Mouse (Mus musculus) liver (tissue): ENCODE data around the gene Gpd2.

Source experiments
- DNase-seq: peaks from one replicate; pipeline ENCODE4 v3.0.0-alpha.2; 2020; ENCODE audit warnings: mixed read lengths

Gene Gpd2

DNA sequence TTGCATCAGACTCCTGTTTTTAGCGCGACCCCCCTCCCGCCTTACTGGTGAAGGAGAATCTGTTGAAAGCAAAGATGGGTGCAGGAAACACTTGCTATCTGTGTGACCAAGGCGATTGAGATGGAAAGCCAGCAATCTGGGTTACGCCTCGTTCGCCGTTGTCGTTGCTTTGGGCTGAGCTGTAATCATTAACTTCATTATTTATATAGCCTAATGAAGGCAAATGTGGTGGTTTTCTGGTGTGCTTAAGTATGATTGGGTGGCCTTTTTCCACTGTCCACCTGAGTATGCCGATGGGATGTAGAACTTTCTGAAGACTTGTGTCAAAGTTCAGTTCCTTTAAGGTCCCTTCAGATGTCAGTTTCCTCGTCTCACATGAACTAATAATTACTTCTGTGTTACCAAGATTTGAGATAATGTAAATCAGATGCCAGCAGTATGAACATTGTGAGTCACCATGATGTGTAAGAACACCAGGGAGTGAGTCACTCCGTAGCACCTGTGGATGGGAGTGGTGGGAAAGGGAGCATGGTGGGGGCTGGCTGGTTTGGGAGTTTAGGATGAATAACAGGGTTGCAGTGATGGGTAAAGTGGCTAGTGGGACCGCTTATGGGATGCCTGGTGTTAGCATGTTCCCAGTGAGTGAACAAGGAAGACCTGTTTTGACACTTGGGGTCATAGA, 14.3 kb downstream of the Gpd2 start:
- DNase-seq = no peak

DNA sequence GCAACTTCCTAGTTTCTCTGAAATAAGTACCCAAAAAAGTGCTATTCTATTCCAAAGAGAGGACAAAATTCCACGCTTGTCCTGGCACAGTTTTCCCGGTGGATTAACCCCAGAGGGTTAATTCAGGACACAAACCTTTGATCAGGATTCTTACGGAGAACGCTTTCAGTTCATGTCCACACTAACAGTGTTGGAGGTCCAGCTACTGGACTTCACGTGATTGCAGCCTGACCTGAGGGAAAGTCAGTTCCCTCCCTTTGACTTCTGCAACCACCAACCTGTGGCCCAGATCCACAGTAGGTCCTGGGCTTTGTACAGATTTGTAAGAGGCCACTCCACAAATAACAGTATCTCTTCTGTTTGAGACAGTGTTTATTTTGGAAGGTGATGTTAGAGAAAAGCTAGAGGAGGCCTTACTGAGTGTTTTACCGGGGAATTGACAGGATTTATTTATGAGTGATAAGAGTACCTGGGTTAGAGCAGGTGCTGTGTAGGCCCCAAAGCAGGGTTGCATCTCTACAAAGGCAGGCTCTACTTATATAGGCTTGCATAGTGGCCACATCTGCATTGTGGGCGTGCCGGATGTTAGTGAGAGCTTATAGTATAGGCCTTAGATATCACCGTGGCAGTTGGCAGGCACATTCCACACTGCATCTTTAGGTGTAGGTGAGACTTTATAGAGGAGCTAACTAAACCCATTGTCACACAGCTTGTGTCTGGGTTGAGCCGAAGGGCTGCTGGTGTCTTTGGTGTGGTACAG, 15.3 kb downstream of the Gpd2 start:
- DNase-seq = no peak

DNA sequence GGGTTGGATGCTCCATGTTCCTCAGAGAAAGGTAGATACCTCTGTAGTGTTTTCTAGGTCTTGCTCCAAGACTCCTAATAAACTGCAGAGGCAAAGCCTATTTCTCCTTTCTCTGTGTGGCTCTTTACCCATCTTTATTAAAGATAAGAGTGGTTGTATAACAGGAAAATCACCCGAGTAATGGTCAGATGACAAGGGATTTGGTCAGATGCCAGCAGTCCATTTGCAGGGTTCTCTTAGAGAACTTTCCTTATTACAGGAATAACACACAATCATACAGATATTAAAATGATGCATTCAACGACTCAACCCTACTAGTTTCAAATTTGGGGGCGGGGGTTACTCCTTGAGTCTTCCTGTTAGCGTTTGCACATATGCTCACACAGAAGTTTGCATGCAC, 16.8 kb downstream of the Gpd2 start:
- no peak for DNase-seq

DNA sequence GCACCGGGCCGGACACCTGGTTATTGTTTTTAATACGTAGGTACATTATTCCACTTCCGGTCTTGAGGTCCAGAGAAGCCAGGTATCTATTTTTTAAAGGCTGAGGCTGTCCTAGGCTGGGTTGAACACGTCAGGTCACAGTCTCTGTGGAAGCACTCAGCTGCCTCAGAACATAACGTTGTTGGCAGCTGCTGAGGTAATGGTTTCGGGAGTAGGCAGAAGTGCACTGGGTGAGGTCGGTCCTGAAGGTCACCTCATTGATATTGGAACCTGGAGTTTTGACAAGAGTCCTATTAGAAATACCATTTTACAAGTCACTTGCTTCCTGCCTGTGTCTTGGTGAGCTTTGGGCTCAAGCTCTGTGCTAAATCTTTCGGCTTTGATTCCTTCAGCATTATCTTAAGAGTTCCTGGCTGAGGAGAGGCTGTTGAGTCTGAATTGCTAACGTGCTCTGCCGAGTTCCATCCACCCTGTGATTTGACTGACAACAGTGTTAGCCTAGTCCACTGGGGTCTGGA, 17.8 kb downstream of the Gpd2 start:
- no peak for DNase-seq

DNA sequence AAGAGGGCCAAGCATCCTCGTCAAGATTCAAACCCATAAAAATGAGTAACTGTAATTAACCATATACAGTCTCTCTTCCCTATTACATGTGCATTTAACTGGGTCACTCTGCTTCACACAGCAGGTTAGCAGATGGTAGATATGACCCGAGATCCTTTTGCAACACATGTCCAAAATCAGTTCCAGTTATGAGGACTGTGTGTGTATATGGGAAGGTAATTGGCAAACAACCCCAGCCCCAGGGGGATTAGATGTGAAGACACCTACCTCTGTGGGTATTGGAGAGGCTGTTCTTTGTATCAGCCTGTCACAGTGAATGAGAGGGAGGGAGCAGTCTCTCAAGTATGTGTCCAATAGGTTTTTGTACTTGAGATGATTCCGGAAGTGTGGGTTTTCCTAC, 18.4 kb downstream of the Gpd2 start:
- no peak for DNase-seq

DNA sequence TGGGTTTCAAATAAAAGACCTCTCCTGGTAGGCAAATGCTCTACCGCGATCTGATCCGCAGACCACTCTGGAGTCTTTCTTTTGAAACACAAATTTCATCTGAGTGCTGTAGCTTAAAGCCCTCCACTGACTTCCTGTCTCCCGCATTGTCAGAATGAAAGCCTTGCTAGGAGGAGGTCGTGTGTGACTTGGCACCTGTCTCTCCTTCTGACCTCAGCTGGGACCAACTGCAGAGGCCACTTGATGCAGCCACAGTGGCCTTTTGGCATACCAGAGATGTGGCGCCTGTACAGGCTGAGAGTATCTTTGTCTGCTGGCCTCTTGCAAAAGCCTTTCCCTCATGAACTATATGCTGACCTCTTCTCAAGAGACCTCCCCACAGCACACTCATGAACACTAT, 19.0 kb downstream of the Gpd2 start:
- DNase-seq = no peak

DNA sequence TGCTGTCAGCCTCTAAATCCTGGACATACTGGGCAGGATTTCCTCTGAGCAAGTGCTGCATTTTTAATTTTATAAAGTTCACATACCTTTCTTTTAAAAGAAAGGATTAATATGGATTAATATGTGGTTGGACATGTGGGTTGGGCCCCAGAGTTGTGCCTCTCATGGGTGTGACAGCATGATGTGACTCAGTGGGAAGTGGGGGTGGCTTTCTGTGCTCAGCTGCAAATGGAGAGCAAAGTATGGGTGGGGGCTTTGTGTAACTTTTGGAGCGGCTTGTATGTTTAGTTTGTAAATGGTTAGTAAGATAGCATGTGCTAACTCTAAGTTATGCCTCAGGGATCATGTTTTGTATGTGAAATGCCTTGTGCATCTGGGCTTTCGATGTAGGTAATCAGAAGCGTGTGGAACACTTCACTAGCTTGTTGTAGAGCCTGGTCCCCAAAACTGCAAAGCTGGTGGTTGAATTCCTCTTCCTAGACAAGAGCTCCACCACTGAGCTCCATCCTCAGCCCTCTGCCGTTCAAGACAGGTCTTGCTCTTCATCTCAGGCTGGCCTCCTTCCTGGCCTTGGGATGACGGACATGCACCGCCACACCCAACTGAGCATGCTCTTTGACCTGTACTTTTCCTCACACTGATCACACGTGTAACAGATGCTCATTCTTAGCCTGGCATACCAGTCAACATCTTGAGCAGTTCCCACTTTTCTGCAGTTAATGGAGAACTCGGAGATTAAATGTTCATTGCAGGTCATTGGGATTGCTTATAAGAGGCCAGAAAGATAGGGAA, 24.0 kb downstream of the Gpd2 start:
- DNase-seq = no peak

DNA sequence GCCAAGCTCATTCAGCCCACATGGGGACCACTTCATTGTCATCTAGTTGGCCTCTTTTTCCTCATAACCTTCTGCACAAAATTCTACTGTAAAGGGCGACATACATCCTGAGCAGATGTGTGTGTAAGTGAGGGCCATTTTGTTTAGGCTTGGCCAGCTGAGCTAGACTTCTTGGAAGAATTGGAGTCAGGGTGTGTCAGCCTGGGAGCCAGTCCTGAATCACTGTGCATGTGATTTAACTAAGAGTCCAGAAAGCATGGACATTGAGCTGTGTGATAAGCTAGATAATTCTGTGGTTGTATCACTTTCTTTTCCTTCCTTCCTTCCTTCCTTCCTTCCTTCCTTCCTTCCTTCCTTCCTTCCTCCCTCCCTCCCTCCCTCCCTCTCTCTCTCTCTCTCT, 26.0 kb downstream of the Gpd2 start:
- DNase-seq = no peak

DNA sequence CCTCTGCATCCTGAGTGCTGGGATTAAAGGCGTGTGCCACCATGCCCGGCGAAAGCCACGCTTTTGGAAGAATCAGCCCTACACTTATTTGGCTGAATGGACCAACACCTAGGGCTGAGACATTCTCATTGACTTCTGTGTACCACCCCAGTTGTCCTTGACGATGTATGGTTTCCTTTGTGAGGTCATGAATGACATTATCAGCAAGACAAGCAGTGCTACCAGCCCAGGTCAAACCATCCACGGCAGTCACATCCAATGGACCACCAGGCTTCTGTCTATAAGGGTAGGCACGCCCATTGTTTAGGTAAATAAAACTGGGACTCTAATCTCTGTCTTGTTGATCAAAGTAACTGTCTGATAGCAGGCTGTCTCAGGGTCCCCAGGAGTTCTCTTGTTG, 27.5 kb downstream of the Gpd2 start:
- no peak for DNase-seq

DNA sequence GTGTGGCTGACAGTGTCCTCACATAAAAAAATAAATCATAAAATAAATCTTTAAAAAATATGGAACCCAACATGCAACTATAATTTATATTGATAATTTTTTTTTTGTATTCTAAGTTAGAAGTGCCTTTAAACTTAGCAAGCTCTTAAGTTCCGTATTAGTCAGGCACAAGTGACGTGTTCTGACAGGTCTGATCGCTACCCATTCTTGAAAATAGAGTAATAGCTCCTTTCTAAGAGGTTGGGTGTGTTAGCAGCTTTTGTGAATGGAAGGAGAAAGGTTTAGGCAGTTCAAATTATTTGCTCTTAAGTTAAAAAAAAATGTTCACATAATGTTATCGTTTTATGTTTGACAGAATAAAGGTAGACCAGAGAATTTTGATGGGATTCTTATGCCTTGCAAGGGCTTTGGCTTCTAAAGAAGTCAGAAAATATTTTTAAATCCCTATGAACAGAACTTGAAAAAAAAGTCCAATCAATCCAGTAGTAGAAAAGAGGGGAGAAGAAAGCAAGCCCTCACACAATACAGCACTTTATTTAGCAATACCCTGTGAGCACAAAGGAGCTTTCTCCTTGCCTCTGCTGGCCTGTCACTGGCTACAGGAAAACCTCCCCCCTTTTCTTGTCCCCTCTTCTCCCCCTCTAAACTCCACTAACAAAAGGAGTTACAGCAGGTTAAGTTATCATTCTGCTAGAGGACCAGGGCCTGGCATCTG, 29.4 kb downstream of the Gpd2 start:
- DNase-seq = no peak

DNA sequence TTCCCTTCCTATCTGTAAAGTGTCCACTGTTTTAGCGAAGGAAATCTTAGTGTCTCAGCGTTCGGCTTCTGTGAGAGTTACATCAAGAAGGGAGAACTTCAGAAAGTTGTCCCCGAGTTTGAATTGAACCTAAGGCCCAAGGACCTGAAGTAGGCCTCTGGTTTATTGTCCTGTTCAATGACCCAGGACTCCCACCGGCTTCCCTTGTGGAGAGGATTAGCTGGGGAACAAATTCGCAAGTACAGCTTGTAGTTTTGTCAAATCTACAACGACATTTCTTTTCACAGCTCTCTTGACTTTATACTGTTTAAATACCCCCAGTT, 29.9 kb downstream of the Gpd2 start:
- DNase-seq = no peak

DNA sequence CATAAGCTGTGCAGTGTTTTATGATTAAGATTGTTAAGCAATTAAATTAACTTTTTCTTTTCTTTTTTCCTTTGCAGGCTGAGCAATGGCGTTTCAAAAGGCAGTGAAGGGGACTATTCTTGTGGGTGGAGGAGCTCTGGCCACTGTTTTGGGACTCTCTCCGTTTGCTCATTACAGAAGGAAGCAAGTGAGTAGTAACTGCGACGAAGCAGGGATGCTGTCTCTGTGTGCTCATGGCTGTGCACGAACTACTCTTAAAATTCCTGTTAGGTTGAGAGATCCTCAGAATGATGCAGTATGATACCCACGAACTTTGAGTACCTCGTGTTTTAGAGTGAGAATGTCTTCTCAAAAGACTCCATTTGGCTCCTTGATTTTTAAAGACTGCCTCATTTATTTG, 30.5 kb downstream of the Gpd2 start:
- DNase-seq = no peak

DNA sequence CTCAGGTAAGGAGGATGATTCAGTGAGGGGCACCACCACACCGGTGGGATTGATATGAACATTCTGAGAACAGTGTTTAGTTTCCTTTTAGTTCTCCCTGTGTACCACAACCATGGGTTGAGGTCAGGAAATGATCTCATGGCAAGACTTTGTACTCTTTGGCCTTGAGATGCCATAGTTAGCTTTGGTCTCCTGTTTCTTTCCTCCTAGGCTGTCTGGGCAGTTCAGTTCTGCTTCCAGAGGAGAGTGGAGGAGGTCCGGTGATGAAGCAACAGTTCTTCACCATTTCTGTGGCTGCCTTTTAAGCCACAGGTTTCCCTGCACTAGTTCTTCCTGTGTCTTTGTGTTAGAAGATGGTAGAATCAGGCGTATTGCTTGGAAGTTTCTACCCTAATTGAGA, 31.4 kb downstream of the Gpd2 start:
- no peak for DNase-seq

DNA sequence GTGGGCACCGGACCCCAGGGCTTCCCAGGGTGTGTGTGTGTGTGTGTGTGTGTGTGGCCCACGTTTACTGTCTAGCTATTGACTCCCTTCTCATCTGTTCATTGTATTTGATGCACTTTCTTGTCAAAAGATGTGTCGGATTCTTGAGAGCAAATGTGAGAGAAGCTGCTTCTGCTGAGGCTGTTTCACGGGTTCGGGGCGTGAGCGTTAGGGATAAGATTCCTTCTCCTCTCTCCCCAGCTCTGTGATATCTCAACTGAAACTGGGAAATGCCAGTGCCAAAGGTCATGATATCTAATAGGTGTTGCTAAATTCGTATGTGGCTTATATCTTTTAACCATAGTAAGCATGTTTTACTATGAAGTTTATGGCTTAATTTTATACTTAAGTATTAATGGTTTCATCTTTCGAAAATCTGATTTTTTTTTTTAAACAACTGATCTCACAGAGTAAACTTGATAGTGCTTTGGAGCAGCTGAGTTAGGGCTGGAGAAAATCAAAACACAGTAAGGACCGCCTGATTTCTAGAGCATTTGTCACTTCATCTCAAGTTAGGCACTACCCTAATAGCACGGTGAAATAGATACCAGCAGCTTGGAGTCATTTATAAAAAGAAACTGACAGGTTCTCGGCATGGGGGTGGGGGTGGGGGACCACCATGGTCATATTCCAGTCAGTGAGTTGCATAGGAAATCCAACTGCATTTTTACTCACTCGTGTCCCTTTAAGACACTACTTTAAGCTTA, 32.4 kb downstream of the Gpd2 start:
- no peak for DNase-seq

DNA sequence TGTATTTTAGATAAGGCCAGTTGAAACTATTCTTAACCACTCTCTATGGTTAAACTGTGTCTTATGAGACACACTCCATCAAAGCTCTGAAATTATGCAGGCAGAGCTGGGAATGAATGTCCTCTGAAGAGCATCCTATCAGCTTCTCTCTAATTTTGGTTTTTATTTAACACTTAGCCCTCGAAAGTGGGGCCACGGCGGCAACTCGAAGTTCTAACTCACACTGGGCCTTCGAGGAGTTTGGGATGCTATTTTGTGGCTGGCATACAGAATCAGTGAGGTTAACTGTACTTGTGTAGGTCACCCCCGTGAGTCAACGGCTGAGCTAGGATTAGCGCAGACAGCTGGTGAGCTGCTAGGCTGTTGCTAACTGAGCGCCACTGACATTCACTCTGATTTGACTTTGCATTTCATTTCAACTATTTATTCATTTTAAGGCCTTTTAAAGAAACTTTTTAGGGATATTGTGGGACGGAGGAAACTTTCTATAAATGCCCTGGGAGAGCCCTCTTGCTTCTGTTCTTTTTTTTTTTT, 42.8 kb downstream of the Gpd2 start:
- no peak for DNase-seq

DNA sequence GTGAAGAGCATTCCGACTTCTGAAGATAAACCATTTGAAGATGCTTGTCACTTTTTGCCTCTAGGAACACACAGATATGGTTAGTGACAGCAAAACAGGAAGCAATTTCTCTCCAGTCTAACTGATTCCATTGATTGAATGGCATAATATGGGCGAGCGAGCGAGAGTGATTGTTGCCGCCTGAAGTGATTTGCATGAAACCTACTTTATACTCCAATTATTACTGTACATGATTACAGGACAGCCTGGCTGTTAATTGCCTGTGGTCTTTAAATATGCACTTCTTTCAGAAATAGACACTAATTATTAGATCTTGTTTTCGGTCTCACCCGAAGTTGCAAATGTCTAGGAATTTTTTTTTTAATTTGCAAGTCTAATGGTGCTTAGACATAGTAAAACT, 46.4 kb downstream of the Gpd2 start:
- no peak for DNase-seq

DNA sequence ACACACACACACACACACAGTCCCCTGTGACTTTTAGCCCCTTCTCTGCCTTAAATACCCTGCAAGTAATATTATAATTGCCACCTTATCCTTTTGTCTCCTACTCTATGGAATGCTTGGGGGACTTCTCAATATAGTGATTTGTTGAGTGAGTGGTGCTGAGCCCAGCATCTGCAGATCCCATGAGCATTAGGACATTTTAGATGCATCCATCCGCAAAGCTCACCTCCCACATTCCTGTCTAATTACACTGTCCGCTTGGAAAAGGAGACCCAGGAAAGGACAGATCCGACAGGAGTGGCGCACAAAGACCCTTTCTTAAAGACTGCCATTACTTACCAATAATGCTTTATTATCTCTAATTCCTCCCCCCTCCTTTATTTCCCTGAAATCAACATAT, 47.8 kb downstream of the Gpd2 start:
- no peak for DNase-seq

DNA sequence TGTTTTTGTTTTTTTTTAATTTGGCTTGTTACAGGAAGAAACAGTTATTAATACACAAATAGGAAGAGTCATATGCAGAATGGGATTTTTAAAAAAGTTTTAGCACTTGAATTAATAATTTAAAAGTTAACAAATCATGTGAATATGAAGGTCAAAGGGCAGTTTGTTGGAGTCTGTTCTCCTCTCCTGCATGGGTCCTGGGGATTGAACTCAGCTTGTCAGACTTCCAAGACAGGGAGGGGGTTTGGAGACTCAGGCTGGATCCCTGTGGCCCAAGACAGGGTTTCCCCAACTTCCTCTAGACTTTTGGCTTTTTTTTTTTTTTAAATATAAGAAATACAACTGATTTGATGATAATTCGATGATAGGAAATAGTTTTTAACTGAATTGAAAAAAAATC, 50.6 kb downstream of the Gpd2 start:
- DNase-seq = no peak

DNA sequence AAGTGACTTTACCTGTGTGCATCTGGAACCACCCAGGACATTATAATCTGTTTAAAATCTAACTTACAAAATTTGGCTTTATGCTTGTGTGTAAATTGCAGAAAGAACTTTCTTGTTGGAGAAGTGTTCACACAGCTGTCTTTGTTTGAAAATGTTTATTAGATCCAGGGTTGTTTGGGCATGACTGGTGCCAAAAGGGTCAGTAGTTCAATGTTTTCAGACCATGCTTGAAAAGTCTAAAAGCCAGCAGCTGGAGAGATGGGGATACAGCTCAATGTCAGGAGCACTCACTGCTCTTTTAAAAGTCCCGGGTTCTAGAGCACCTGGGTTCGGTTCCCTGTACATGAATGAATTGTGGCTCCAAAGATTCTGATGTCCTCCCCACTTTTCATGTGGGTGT, 56.1 kb downstream of the Gpd2 start:
- no peak for DNase-seq

DNA sequence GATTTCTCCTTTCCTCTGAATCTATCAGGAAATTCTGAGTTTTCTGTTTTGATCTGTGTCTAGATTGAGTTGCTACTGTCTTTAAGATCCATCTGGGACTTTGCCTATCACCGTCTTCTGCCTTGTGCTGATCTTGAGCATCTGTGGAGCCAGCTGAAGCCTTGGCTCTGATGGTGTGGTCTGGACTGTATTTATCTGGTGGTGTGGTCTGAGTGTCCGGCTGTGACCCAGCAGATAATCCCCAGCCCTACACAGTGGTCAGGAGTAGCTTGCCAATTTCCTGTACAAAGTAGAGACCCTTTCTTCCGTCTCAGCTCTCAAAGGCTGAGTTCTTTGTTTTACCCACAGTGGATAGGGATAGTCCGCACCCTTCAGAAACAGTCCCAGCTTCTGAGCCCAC, 58.6 kb downstream of the Gpd2 start:
- DNase-seq = no peak

DNA sequence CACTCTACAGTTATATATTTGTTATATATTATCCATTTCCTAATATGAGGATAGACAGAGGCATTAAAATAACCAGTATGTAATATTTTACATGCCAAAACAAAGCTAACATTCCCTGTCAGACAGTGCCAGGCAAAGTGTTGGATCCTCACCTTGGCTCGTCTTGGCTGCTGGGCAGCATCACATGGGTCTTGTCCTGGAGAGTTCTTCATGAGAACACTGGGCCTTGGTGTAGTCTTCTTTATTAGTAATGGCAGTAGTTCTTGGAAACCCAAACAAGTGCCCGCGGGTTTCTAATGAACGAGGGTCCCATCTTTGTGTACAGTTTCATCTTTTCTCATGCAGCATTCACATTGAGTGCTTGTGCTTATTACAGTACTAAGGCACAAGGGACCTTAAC, 59.8 kb downstream of the Gpd2 start:
- no peak for DNase-seq

DNA sequence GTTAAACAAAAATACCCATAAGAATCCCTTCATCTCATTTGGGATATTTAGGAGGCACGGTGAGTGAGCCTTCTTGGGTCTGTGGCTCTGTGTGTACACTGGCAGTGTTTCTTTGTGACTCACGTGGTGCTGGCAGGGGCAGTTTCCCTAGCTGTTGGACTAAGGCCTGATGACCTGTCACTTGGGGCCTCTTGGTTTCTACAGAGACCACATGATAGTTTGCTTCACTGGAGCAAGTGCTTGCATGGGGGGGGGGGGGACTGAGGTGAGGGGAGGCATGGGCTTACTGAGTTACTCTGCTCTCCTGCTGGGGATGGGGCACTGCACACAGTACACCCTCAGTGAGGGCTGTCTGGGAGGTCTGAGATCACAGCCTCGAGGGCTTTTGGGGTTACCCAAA, 64.1 kb downstream of the Gpd2 start:
- no peak for DNase-seq
